Comparison of ENCODE assay signal across 24 mouse cellular contexts in the genomic region with DNA sequence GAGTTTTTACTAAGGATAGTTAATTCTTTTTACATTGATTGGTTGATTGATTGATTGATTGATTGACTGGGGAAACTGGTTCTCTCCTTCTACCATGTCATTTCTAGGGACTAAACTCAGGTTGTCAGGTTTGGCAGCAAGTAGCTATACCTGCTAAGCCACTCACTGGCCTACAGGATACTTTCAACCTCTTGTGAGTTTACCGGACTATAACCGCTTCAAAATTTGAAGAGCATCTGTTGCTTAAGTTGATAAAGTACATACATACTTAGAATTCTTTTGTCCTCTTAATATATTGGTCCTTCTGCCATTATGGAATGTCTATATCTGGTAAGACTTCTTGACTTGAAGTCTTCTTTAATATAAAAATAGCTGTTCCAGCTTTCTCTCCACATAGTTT.
DNase-seq lines count a peak whose midpoint lies in the region; ATAC-seq and TF ChIP-seq lines count a peak whose summit lies in the region.
"Had no signal": no experiment of that assay in that cellular context is flagged by ENCODE, and none has a peak within 500 bp of the region (broad histone marks: within the 10 kb centered on the region; RNA-seq: fewer than 3 reads in every experiment).

No protein-coding gene starts in this region.

- no peak overlapping the region for H3K9ac ChIP-seq in intestine, embryonic 15.5 days
- H3K9ac ChIP-seq in intestine, embryonic 16.5 days (ENCODE audit: low read depth, low read length) = no peak overlapping the region
- no peak overlapping the region for H3K9ac ChIP-seq in stomach, embryonic 15.5 days
- H3K9ac ChIP-seq in stomach, postnatal 0 days (ENCODE audit: low read length) = no peak overlapping the region
- H3K9ac ChIP-seq: embryonic facial prominence, embryonic 12.5 days; forebrain, embryonic 13.5 days; forebrain, embryonic 15.5 days had no signal

- H3K9me3 ChIP-seq in intestine, embryonic 15.5 days = no peaks in the 10 kb centered on the region
- no peaks in the 10 kb centered on the region for H3K9me3 ChIP-seq in intestine, embryonic 16.5 days (ENCODE audit: control insufficient read depth, low read length)
- H3K9me3 ChIP-seq in stomach, embryonic 15.5 days = no peaks in the 10 kb centered on the region
- H3K9me3 ChIP-seq in stomach, postnatal 0 days (ENCODE audit: control insufficient read depth, low read length) = no peaks in the 10 kb centered on the region
- H3K9me3 ChIP-seq: embryonic facial prominence, embryonic 10.5 days; embryonic facial prominence, embryonic 12.5 days; forebrain, embryonic 13.5 days; forebrain, embryonic 15.5 days; G1E had no signal

- 0 out of 2 replicates have a peak overlapping the region, but pooled peaks have one; percentile 5 for H3K27ac ChIP-seq in intestine, embryonic 15.5 days
- no peak overlapping the region for H3K27ac ChIP-seq in intestine, embryonic 16.5 days (ENCODE audit: low read length)
- peak overlapping the region; percentile 9; the same call in 1 of the 2 replicates for H3K27ac ChIP-seq in stomach, embryonic 15.5 days
- H3K27ac ChIP-seq in stomach, postnatal 0 days (replicated peaks) = no peak overlapping the region
- H3K27ac ChIP-seq: embryonic facial prominence, embryonic 10.5 days; embryonic facial prominence, embryonic 12.5 days; forebrain, embryonic 13.5 days; forebrain, embryonic 15.5 days had no signal

- no peak overlapping the region for H3K4me2 ChIP-seq in intestine, embryonic 15.5 days (replicated peaks)
- H3K4me2 ChIP-seq in intestine, embryonic 16.5 days (ENCODE audit: low read depth, low read length) = no peak overlapping the region
- H3K4me2 ChIP-seq in stomach, embryonic 15.5 days = no peak overlapping the region
- no peak overlapping the region for H3K4me2 ChIP-seq in stomach, postnatal 0 days (replicated peaks; ENCODE audit: low read depth)
- H3K4me2 ChIP-seq: embryonic facial prominence, embryonic 12.5 days; forebrain, embryonic 13.5 days; forebrain, embryonic 15.5 days had no signal

- H3K27me3 ChIP-seq in intestine, embryonic 15.5 days (replicated peaks) = no peaks in the 10 kb centered on the region
- H3K27me3 ChIP-seq in intestine, embryonic 16.5 days (replicated peaks; ENCODE audit: control insufficient read depth, insufficient read depth, low read length) = no peaks in the 10 kb centered on the region
- no peaks in the 10 kb centered on the region for H3K27me3 ChIP-seq in stomach, embryonic 15.5 days (replicated peaks)
- no peaks in the 10 kb centered on the region for H3K27me3 ChIP-seq in stomach, postnatal 0 days (ENCODE audit: control insufficient read depth, insufficient read depth, low read length)
- H3K27me3 ChIP-seq: CH12.LX; embryonic facial prominence, embryonic 12.5 days; forebrain, embryonic 13.5 days; forebrain, embryonic 15.5 days; Patski had no signal

- peak; percentile 37 for DNase-seq in heart, adult 11 months
- DNase-seq in heart, postnatal 14 days = no peak
- DNase-seq in stomach, postnatal 0 days (ENCODE audit: low spot score) = no peak
- DNase-seq: adrenal gland, adult 8-10 months; adrenal gland, postnatal 14 days; adrenal gland, postnatal 36 days; B cell, adult 2 months; cerebellum, adult 11-12 months; cerebellum, adult 2 months; cerebellum, adult 9-10 months; cerebellum, postnatal 10 days; cerebellum, postnatal 25 days had no signal

- no peak for TF ChIP-seq EP300 in stomach, postnatal 0 days (optimal IDR thresholded peaks at IDR 0.05)

- 63% methylated on average over 2 of the region's 2 CpGs for WGBS in intestine, embryonic 15.5 days
- 77% methylated on average over 2 of the region's 2 CpGs for WGBS in intestine, embryonic 16.5 days
- 70% methylated on average over 2 of the region's 2 CpGs for WGBS in stomach, embryonic 15.5 days
- WGBS in stomach, postnatal 0 days = 80% methylated on average over 2 of the region's 2 CpGs

- intact Hi-C loops in heart, postnatal 14 days (cut with DNase I) = no loop called here

- no peak for TF ChIP-seq CTCF in stomach, postnatal 0 days (IDR thresholded peaks at IDR 0.05; ENCODE audit: low read depth)

- no peaks in the 10 kb centered on the region for H3K36me3 ChIP-seq in intestine, embryonic 15.5 days
- H3K36me3 ChIP-seq in intestine, embryonic 16.5 days (ENCODE audit: control insufficient read depth, insufficient read depth, low read length) = no peaks in the 10 kb centered on the region
- no peaks in the 10 kb centered on the region for H3K36me3 ChIP-seq in stomach, embryonic 15.5 days
- H3K36me3 ChIP-seq in stomach, postnatal 0 days (ENCODE audit: control insufficient read depth, insufficient read depth, low read length) = no peaks in the 10 kb centered on the region
- H3K36me3 ChIP-seq: embryonic facial prominence, embryonic 10.5 days; embryonic facial prominence, embryonic 12.5 days; forebrain, embryonic 15.5 days had no signal

- no peak for ATAC-seq in intestine, embryonic 15.5 days
- no peak for ATAC-seq in intestine, embryonic 16.5 days
- no peak for ATAC-seq in stomach, embryonic 15.5 days (ENCODE audit: insufficient read depth, low FRiP score, low read depth)
- no peak for ATAC-seq in stomach, postnatal 0 days (ENCODE audit: low FRiP score, low TSS enrichment)
- ATAC-seq: activated CD4-positive, CD25-positive, alpha-beta regulatory T cell, adult 4 months; CD4-positive, CD25-positive, alpha-beta regulatory T cell, adult 4 months; forebrain, embryonic 13.5 days; forebrain, embryonic 15.5 days; Patski had no signal

- H3K4me1 ChIP-seq in intestine, embryonic 15.5 days (replicated peaks) = peaks cover 17% of the 10 kb centered on the region
- peaks cover 18% of the 10 kb centered on the region for H3K4me1 ChIP-seq in intestine, embryonic 16.5 days (ENCODE audit: control insufficient read depth, insufficient read depth, low read length)
- H3K4me1 ChIP-seq in stomach, embryonic 15.5 days = peaks cover 15% of the 10 kb centered on the region
- H3K4me1 ChIP-seq in stomach, postnatal 0 days (replicated peaks; ENCODE audit: control insufficient read depth, insufficient read depth) = peaks cover 3% of the 10 kb centered on the region
- H3K4me1 ChIP-seq: forebrain, embryonic 13.5 days; forebrain, embryonic 15.5 days had no signal

- H3K4me3 ChIP-seq in intestine, embryonic 15.5 days (replicated peaks) = no peak overlapping the region
- H3K4me3 ChIP-seq in intestine, embryonic 16.5 days (ENCODE audit: low read length) = no peak overlapping the region
- H3K4me3 ChIP-seq in stomach, embryonic 15.5 days (replicated peaks) = no peak overlapping the region
- no peak overlapping the region for H3K4me3 ChIP-seq in stomach, postnatal 0 days (ENCODE audit: low read depth, low read length)
- H3K4me3 ChIP-seq: embryonic facial prominence, embryonic 10.5 days; embryonic facial prominence, embryonic 12.5 days; forebrain, embryonic 13.5 days; forebrain, embryonic 15.5 days had no signal

Comparison
In these comparisons a context has a peak if more than half of its experiments do, and no peak if none do; other contexts are left out.
1. H3K27ac ChIP-seq: peak in intestine, embryonic 15.5 days (single experiment) and stomach, embryonic 15.5 days (single experiment); none in intestine, embryonic 16.5 days (single experiment) and stomach, postnatal 0 days (single experiment).